Comparison of ENCODE assay signal across 9 mouse cellular contexts in the genomic region with DNA sequence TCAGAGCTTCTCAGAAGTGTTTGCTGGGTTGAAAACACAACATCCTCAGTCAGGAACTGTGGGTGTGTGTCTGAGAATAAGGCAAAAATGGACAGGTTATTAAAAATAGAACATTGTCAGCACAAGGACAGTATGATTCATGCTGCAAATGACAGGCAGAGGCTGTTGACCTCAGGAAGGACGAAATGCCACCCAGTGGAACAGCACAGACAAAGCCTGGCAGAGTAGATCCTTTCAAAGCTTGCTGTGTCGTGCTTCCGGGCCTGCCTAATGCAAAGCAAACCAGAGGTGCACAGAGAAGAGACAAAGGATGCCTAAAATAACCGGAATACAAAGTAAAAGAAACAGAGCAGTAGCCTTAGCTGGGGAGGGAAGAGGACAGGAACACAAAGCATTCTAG. TPM values are rescaled to one million over a fixed set of nuclear protein-coding genes. Genes with fewer than 3 reads are reported as not detected.
A peak's percentile ranks its signal among the peaks of the same experiment; 100 is the strongest.
DNase-seq lines count a peak whose midpoint lies in the region; ATAC-seq and TF ChIP-seq lines count a peak whose summit lies in the region.
"Had no signal": no experiment of that assay in that cellular context is flagged by ENCODE, and none has a peak within 500 bp of the region (broad histone marks: within the 10 kb centered on the region; RNA-seq: fewer than 3 reads in every experiment).

No protein-coding gene starts in this region.

- no peak overlapping the region for H3K4me3 ChIP-seq in layer of hippocampus, adult 2 months
- H3K4me3 ChIP-seq in embryonic facial prominence, embryonic 11.5 days (ENCODE audit: low read depth, low read length), result no peak overlapping the region
- no peak overlapping the region for H3K4me3 ChIP-seq in hindbrain, embryonic 11.5 days (ENCODE audit: low read depth, low read length)
- H3K4me3 ChIP-seq in neural tube, embryonic 14.5 days (ENCODE audit: low read depth, low read length), result no peak overlapping the region
- H3K4me3 ChIP-seq: erythroblast, embryonic 14.5 days had no signal

- no peaks in the 10 kb centered on the region for H3K9me3 ChIP-seq in embryonic facial prominence, embryonic 11.5 days (replicated peaks; ENCODE audit: control insufficient read depth, low read length)
- no peaks in the 10 kb centered on the region for H3K9me3 ChIP-seq in hindbrain, embryonic 11.5 days (ENCODE audit: control insufficient read depth, low read length)
- no peaks in the 10 kb centered on the region for H3K9me3 ChIP-seq in neural tube, embryonic 14.5 days (ENCODE audit: control insufficient read depth, low read length)

- no peaks in the 10 kb centered on the region for H3K36me3 ChIP-seq in embryonic facial prominence, embryonic 11.5 days (replicated peaks; ENCODE audit: control insufficient read depth, insufficient read depth, low read depth, low read length)
- no peaks in the 10 kb centered on the region for H3K36me3 ChIP-seq in hindbrain, embryonic 11.5 days (ENCODE audit: control insufficient read depth, insufficient read depth, low read length)
- no peaks in the 10 kb centered on the region for H3K36me3 ChIP-seq in neural tube, embryonic 14.5 days (ENCODE audit: control insufficient read depth, insufficient read depth, low read length)

- no peak for TF ChIP-seq CTCF in layer of hippocampus, adult 2 months (conservative IDR thresholded peaks at IDR 0.05)

- DNase-seq in layer of hippocampus, adult 2 months (ENCODE audit: low spot score in 2 of 2), result no peak
- DNase-seq in layer of hippocampus, adult 11-12 months (ENCODE audit: low spot score), result no peak
- DNase-seq in embryonic facial prominence, embryonic 11.5 days (ENCODE audit: low spot score), result no peak
- peak; percentile 28 for DNase-seq in hindbrain, embryonic 11.5 days (ENCODE audit: low spot score)
- DNase-seq in thymus, postnatal 10 days (ENCODE audit: low spot score in 2 of 2), result no peak
- DNase-seq in ovary, postnatal 36 days (ENCODE audit: low spot score), result no peak

- H3K4me2 ChIP-seq in embryonic facial prominence, embryonic 11.5 days (ENCODE audit: low read depth, low read length), result no peak overlapping the region
- no peak overlapping the region for H3K4me2 ChIP-seq in hindbrain, embryonic 11.5 days (replicated peaks; ENCODE audit: low read depth, low read length)
- no peak overlapping the region for H3K4me2 ChIP-seq in neural tube, embryonic 14.5 days (ENCODE audit: low read depth, low read length)

- 0 out of 2 replicates have a peak, but pooled peaks have one; percentile 34 for ATAC-seq in embryonic facial prominence, embryonic 11.5 days (replicated peaks; ENCODE audit: insufficient number of reproducible peaks, low FRiP score, low TSS enrichment, low read depth)
- ATAC-seq in hindbrain, embryonic 11.5 days (ENCODE audit: low FRiP score), result peak; percentile 77
- ATAC-seq in neural tube, embryonic 14.5 days (ENCODE audit: low read depth), result peak; percentile 66
- ATAC-seq in megakaryocyte-erythroid progenitor cell, adult 5-6 weeks (replicated peaks; ENCODE audit: low FRiP score, low TSS enrichment, poor library complexity, severe bottlenecking), result no peak

- H3K4me1 ChIP-seq in embryonic facial prominence, embryonic 11.5 days (ENCODE audit: control insufficient read depth, insufficient read depth, low read length), result no peaks in the 10 kb centered on the region
- H3K4me1 ChIP-seq in hindbrain, embryonic 11.5 days (replicated peaks; ENCODE audit: control insufficient read depth, insufficient read depth, low read length), result no peaks in the 10 kb centered on the region
- peaks cover 12% of the 10 kb centered on the region; the same call in 1 of the 2 replicates for H3K4me1 ChIP-seq in neural tube, embryonic 14.5 days (ENCODE audit: control insufficient read depth, insufficient read depth, low read length)

- 0 out of 2 replicates have a peak overlapping the region, but pooled peaks have one; percentile 18 for H3K27ac ChIP-seq in layer of hippocampus, adult 2 months
- H3K27ac ChIP-seq in embryonic facial prominence, embryonic 11.5 days (replicated peaks; ENCODE audit: low read depth, low read length), result no peak overlapping the region
- H3K27ac ChIP-seq in hindbrain, embryonic 11.5 days (ENCODE audit: low read depth, low read length), result no peak overlapping the region
- H3K27ac ChIP-seq in neural tube, embryonic 14.5 days (ENCODE audit: low read depth, low read length), result peak overlapping the region; percentile 81

- 37% methylated on average over 4 of the region's 4 CpGs for WGBS in embryonic facial prominence, embryonic 11.5 days
- 16% methylated on average over 4 of the region's 4 CpGs for WGBS in hindbrain, embryonic 11.5 days
- 5% methylated on average over 4 of the region's 4 CpGs for WGBS in neural tube, embryonic 14.5 days

- no peak overlapping the region for H3K9ac ChIP-seq in embryonic facial prominence, embryonic 11.5 days (replicated peaks; ENCODE audit: low read length)
- no peak overlapping the region for H3K9ac ChIP-seq in hindbrain, embryonic 11.5 days (ENCODE audit: low read depth, low read length)
- no peak overlapping the region for H3K9ac ChIP-seq in neural tube, embryonic 14.5 days (replicated peaks; ENCODE audit: low read depth, low read length)

- no peaks in the 10 kb centered on the region for H3K27me3 ChIP-seq in embryonic facial prominence, embryonic 11.5 days (ENCODE audit: control insufficient read depth, insufficient read depth, low read length)
- no peaks in the 10 kb centered on the region for H3K27me3 ChIP-seq in hindbrain, embryonic 11.5 days (ENCODE audit: control insufficient read depth, insufficient read depth, low read length)
- H3K27me3 ChIP-seq in neural tube, embryonic 14.5 days (ENCODE audit: control insufficient read depth, insufficient read depth, low read length), result no peaks in the 10 kb centered on the region

RNA-seq across cellular contexts. Expression of a gene that starts 54.4 kb away (rescaled TPM):
- 10 to 100 TPM; 49.5 to 53.9 TPM for total RNA-seq in layer of hippocampus, adult 2 months (2021)
- 44.3 and 45.9 TPM in 2 replicates for polyA plus RNA-seq in embryonic facial prominence, embryonic 11.5 days (2014; fragmentation: Nextera tagmentation; extraction: Ambion mirVana)
- 44.0 and 61.3 TPM in 2 replicates for polyA plus RNA-seq in hindbrain, embryonic 11.5 days (2014; fragmentation: Nextera tagmentation; extraction: Ambion mirVana)
- polyA plus RNA-seq in neural tube, embryonic 14.5 days (2014; fragmentation: Nextera tagmentation; extraction: Ambion mirVana), result 47.5 and 62.8 TPM in 2 replicates
- total RNA-seq in megakaryocyte-erythroid progenitor cell, adult 5-6 weeks (2014; fragmentation: Nextera tagmentation), result 37.3 and 71.3 TPM in 2 replicates
- total RNA-seq in megakaryocyte-erythroid progenitor cell, adult 5-6 weeks (2017), result 49.4 and 59.2 TPM in 2 replicates

Comparison
In these comparisons a context has a peak if more than half of its experiments do, and no peak if none do; other contexts are left out.
1. H3K27ac ChIP-seq: peak in layer of hippocampus, adult 2 months (single experiment) and neural tube, embryonic 14.5 days (single experiment); none in embryonic facial prominence, embryonic 11.5 days (single experiment) and hindbrain, embryonic 11.5 days (single experiment).